Comparison of ENCODE assay signal across 22 mouse cellular contexts in genomic region chr5:64496853-64497252, GRCm38 (mm10).
DNase-seq lines count a peak whose midpoint lies in the region; ATAC-seq lines count a peak whose summit lies in the region.
"Had no signal": no experiment of that assay in that cellular context is flagged by ENCODE, and none has a peak within 500 bp of the region (broad histone marks: within the 10 kb centered on the region; RNA-seq: fewer than 3 reads in every experiment).

No protein-coding gene starts in this region.

- H3K9me3 ChIP-seq in limb, embryonic 10.5 days (replicated peaks), result no peaks in the 10 kb centered on the region
- H3K9me3 ChIP-seq: embryonic facial prominence, embryonic 13.5 days; heart, embryonic 13.5 days; hindbrain, embryonic 13.5 days; kidney, embryonic 15.5 days; liver, embryonic 13.5 days; stomach, embryonic 15.5 days had no signal

- no peaks in the 10 kb centered on the region for H3K4me1 ChIP-seq in limb, embryonic 10.5 days
- H3K4me1 ChIP-seq: hindbrain, embryonic 13.5 days; stomach, embryonic 15.5 days had no signal

- H3K27ac ChIP-seq in limb, embryonic 10.5 days, result no peak overlapping the region
- H3K27ac ChIP-seq: embryonic facial prominence, embryonic 13.5 days; heart, embryonic 13.5 days; hindbrain, embryonic 13.5 days; kidney, embryonic 15.5 days; layer of hippocampus, adult 2 months; left cerebral cortex, adult 2 months; liver, embryonic 13.5 days; stomach, embryonic 15.5 days had no signal

- DNase-seq in CD4-positive helper T cell, adult 2 months (ENCODE audit: low read depth, low spot score), result peak; percentile 89
- peak; percentile 92 for DNase-seq in naive thymus-derived CD4-positive, alpha-beta T cell, adult 2 months (ENCODE audit: low read depth)
- DNase-seq in thymus, postnatal 14 days, result peak; percentile 77
- no peak for DNase-seq in kidney, postnatal 36 days
- DNase-seq in limb, embryonic 10.5 days (ENCODE audit: low spot score), result no peak
- DNase-seq: adrenal gland, postnatal 10 days; cerebellum, adult 18-20 months; forebrain, postnatal 0 days; heart, adult 11 months; liver, embryonic 13.5 days; right cerebral cortex, postnatal 4 days had no signal

- no peaks in the 10 kb centered on the region for H3K36me3 ChIP-seq in limb, embryonic 10.5 days
- H3K36me3 ChIP-seq: embryonic facial prominence, embryonic 13.5 days; heart, embryonic 13.5 days; hindbrain, embryonic 13.5 days; kidney, embryonic 15.5 days; liver, embryonic 13.5 days; stomach, embryonic 15.5 days had no signal

- ATAC-seq in activated CD4-positive, CD25-positive, alpha-beta regulatory T cell, adult 4 months, result peak; percentile 74
- ATAC-seq in erythroid progenitor cell, adult 5-6 weeks (replicated peaks; ENCODE audit: low FRiP score, poor library complexity, severe bottlenecking), result no peak
- ATAC-seq: forebrain, postnatal 0 days; intestine, embryonic 16.5 days; lung, postnatal 0 days had no signal

- no peak overlapping the region for H3K4me3 ChIP-seq in limb, embryonic 10.5 days
- H3K4me3 ChIP-seq: embryonic facial prominence, embryonic 13.5 days; heart, embryonic 13.5 days; hindbrain, embryonic 13.5 days; kidney, embryonic 15.5 days; layer of hippocampus, adult 2 months; left cerebral cortex, adult 2 months; liver, embryonic 13.5 days; stomach, embryonic 15.5 days had no signal

- no peaks in the 10 kb centered on the region for H3K27me3 ChIP-seq in limb, embryonic 10.5 days (ENCODE audit: low read depth, poor library complexity, severe bottlenecking)
- H3K27me3 ChIP-seq: embryonic facial prominence, embryonic 13.5 days; heart, embryonic 13.5 days; hindbrain, embryonic 13.5 days; kidney, embryonic 15.5 days; stomach, embryonic 15.5 days had no signal

- 95% methylated on average over 4 of the region's 4 CpGs for WGBS in limb, embryonic 10.5 days

Comparison
In these comparisons a context has a peak if more than half of its experiments do, and no peak if none do; other contexts are left out.
1. DNase-seq: peak in CD4-positive helper T cell, adult 2 months (single experiment), naive thymus-derived CD4-positive, alpha-beta T cell, adult 2 months (single experiment) and thymus, postnatal 14 days (single experiment); none in kidney, postnatal 36 days (0 of 2) and limb, embryonic 10.5 days (single experiment).